Mouse (Mus musculus) thymus, adult 2 months (tissue): ENCODE measurements around the gene B4galt1.

Source experiments
- CTCF ChIP-seq: fragments of 200-500 bp; IDR thresholded peaks from 2 replicates; pipeline ENCODE4 v1.5.1; 2012; ENCODE audit warnings: mild to moderate bottlenecking, control low read depth, low read length, moderate library complexity, borderline replicate concordance; ENCODE audit not compliant: control insufficient read depth, poor library complexity, insufficient read depth; ENCODE audit errors: extremely low read depth
- POLR2A ChIP-seq: fragments of 200-500 bp; IDR thresholded peaks from 2 replicates; pipeline ENCODE4 v1.6.1; 2012; ENCODE audit warnings: mild to moderate bottlenecking, low read length, control low read depth, moderate library complexity; ENCODE audit not compliant: control insufficient read depth, poor library complexity, insufficient read depth; ENCODE audit errors: extremely low read depth

DNA sequence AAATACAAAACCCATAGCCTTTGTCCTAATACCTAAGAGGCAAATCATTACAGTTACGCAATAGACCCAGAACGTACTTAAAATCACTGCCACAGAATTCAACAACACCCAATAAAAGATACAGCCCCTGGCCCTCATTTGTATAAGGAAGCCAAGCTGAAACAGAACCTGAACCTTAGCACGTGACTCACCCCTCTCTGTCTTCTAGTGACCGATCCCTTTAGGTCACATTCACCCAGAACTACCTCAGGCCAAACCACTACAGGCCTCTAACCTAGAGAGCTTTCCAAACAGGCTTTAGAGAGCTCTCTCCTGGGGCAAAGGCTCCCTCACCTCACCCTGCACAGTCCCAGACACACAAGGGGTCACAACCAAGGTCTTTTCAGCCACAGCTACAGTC, 6.6 kb downstream of the B4galt1 start:
- no peak for TF ChIP-seq POLR2A
- TF ChIP-seq CTCF = no peak
